Comparison of ENCODE assay signal across 24 mouse cellular contexts in the genomic region with DNA sequence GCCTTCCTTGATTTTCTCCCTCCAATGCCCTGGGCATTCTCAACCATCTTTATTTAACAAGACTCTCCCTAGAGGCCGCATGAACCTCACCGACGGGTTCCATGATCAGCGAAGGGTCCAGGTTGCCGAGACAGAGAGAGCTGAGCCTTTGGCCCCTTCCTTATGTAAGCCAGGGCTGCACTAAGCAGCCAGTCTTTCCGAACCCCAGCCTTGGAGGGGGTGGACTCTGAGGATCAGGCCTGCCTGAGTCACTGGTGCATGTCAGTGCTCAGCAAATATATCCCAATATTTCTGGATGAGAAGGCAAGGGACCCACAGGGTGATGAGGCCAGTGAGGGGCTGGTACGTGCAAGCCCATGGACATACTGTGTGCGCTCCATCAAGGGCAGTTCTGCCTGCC.
DNase-seq lines count a peak whose midpoint lies in the region; ATAC-seq and TF ChIP-seq lines count a peak whose summit lies in the region.
"Had no signal": no experiment of that assay in that cellular context is flagged by ENCODE, and none has a peak within 500 bp of the region (broad histone marks: within the 10 kb centered on the region; RNA-seq: fewer than 3 reads in every experiment).

No protein-coding gene starts in this region.

- intact Hi-C loops in heart, postnatal 14 days (cut with DNase I), result loop anchor here (5.0 kb wide), 1 partner anchor 74 kb away; a partner anchor contains a TSS

- TF ChIP-seq CTCF in kidney, adult 2 months (conservative IDR thresholded peaks at IDR 0.05; ENCODE audit: insufficient read depth, insufficient read length, low read depth, low read length), result no peak

- peaks cover 3% of the 10 kb centered on the region; the same call in 1 of the 2 replicates for H3K4me1 ChIP-seq in kidney, adult 2 months (ENCODE audit: control insufficient read depth, insufficient read depth, low read length)
- peaks cover 23% of the 10 kb centered on the region for H3K4me1 ChIP-seq in stomach, embryonic 15.5 days
- peaks cover 12% of the 10 kb centered on the region for H3K4me1 ChIP-seq in midbrain, embryonic 15.5 days

- H3K27ac ChIP-seq in kidney, adult 2 months (ENCODE audit: insufficient read depth, low read depth, low read length), result no peak overlapping the region
- peak overlapping the region; percentile 46 for H3K27ac ChIP-seq in stomach, embryonic 15.5 days
- no peak overlapping the region for H3K27ac ChIP-seq in midbrain, embryonic 15.5 days
- H3K27ac ChIP-seq: embryonic facial prominence, embryonic 12.5 days; gastrocnemius, adult 2 months; heart, embryonic 10.5 days; hindbrain, postnatal 0 days; layer of hippocampus, adult 2 months; limb, embryonic 13.5 days; liver, embryonic 12.5 days; neural tube, embryonic 15.5 days had no signal

- no peak overlapping the region for H3K4me2 ChIP-seq in stomach, embryonic 15.5 days
- no peak overlapping the region for H3K4me2 ChIP-seq in midbrain, embryonic 15.5 days
- H3K4me2 ChIP-seq: embryonic facial prominence, embryonic 12.5 days; limb, embryonic 13.5 days; liver, embryonic 12.5 days; midbrain, embryonic 11.5 days; neural tube, embryonic 15.5 days had no signal

- 67% methylated on average over 8 of the region's 8 CpGs for WGBS in kidney, adult 2 months
- 73% methylated on average over 8 of the region's 8 CpGs for WGBS in stomach, embryonic 15.5 days
- 70% methylated on average over 8 of the region's 8 CpGs for WGBS in midbrain, embryonic 15.5 days

- no peaks in the 10 kb centered on the region for H3K36me3 ChIP-seq in kidney, adult 2 months (ENCODE audit: control insufficient read depth, insufficient read depth, low read length)
- no peaks in the 10 kb centered on the region for H3K36me3 ChIP-seq in stomach, embryonic 15.5 days
- no peaks in the 10 kb centered on the region for H3K36me3 ChIP-seq in midbrain, embryonic 15.5 days (replicated peaks)
- H3K36me3 ChIP-seq: embryonic facial prominence, embryonic 12.5 days; heart, embryonic 10.5 days; liver, embryonic 12.5 days; neural tube, embryonic 15.5 days had no signal

- no peak overlapping the region for H3K9ac ChIP-seq in stomach, embryonic 15.5 days
- H3K9ac ChIP-seq in midbrain, embryonic 15.5 days, result no peak overlapping the region
- H3K9ac ChIP-seq: embryonic facial prominence, embryonic 12.5 days; limb, embryonic 13.5 days; liver, embryonic 12.5 days; neural tube, embryonic 15.5 days had no signal

- no peak for ATAC-seq in stomach, embryonic 15.5 days (ENCODE audit: insufficient read depth, low FRiP score, low read depth)
- ATAC-seq in midbrain, embryonic 15.5 days (replicated peaks), result no peak
- ATAC-seq: forebrain, embryonic 14.5 days; hindbrain, postnatal 0 days; liver, embryonic 12.5 days had no signal

- no peaks in the 10 kb centered on the region for H3K27me3 ChIP-seq in kidney, adult 2 months (replicated peaks; ENCODE audit: control insufficient read depth, insufficient read depth, low read length)
- H3K27me3 ChIP-seq in stomach, embryonic 15.5 days (replicated peaks), result no peaks in the 10 kb centered on the region
- 0 out of 2 replicates have a peak, but pooled peaks cover 5% of the 10 kb centered on the region for H3K27me3 ChIP-seq in midbrain, embryonic 15.5 days (replicated peaks)
- H3K27me3 ChIP-seq: embryonic facial prominence, embryonic 12.5 days had no signal

- no peak overlapping the region for H3K4me3 ChIP-seq in kidney, adult 2 months (ENCODE audit: insufficient read depth, low read depth, low read length)
- H3K4me3 ChIP-seq in stomach, embryonic 15.5 days (replicated peaks), result no peak overlapping the region
- H3K4me3 ChIP-seq in midbrain, embryonic 15.5 days, result no peak overlapping the region
- H3K4me3 ChIP-seq: embryonic facial prominence, embryonic 12.5 days; erythroblast, embryonic 14.5 days; gastrocnemius, adult 2 months; heart, embryonic 10.5 days; layer of hippocampus, adult 2 months; limb, embryonic 13.5 days; liver, embryonic 12.5 days; neural tube, embryonic 15.5 days had no signal

- no peak for TF ChIP-seq POLR2A in kidney, adult 2 months (IDR thresholded peaks at IDR 0.05; ENCODE audit: low read depth, low read length)

- no peaks in the 10 kb centered on the region for H3K9me3 ChIP-seq in stomach, embryonic 15.5 days
- H3K9me3 ChIP-seq in midbrain, embryonic 15.5 days, result no peaks in the 10 kb centered on the region
- H3K9me3 ChIP-seq: embryonic facial prominence, embryonic 12.5 days; heart, embryonic 10.5 days; liver, embryonic 12.5 days; neural tube, embryonic 15.5 days had no signal

- DNase-seq in heart, adult 11 months, result peak; percentile 88
- no peak for DNase-seq in heart, postnatal 14 days
- DNase-seq in kidney, adult 2 months, result peak; percentile 66
- DNase-seq in kidney, postnatal 10 days, result peak; percentile 41
- no peak for DNase-seq in gastrocnemius, postnatal 10 days
- DNase-seq: adrenal gland, adult 8-10 months; cerebellum, adult 11-12 months; cerebellum, postnatal 10 days; gastrocnemius, adult 2 months; layer of hippocampus, postnatal 36 days; lung, postnatal 14 days; right cerebral cortex, postnatal 25 days had no signal

Comparison
In these comparisons a context has a peak if more than half of its experiments do, and no peak if none do; other contexts are left out.
1. DNase-seq: peak in heart, adult 11 months (single experiment), kidney, adult 2 months (single experiment) and kidney, postnatal 10 days (single experiment); none in heart, postnatal 14 days (0 of 2) and gastrocnemius, postnatal 10 days (single experiment).